Mouse (Mus musculus) stomach, postnatal 0 days (tissue): ENCODE results near the gene Ubl3. TPM values are rescaled to one million over a fixed set of nuclear protein-coding genes. Genes with fewer than 3 reads are reported as not detected.

ENCODE experiments used
- ATAC-seq: fragments of 200-750 bp; cut with Nextera tagmentation; 2 replicates; pipeline ENCODE4 v1.8.0; 2017; ENCODE audit not compliant: low FRiP score, low TSS enrichment
- DNase-seq: peaks from one replicate; pipeline ENCODE4 v3.0.0-alpha.2; 2016; ENCODE audit warnings: low spot score
- H3K27ac ChIP-seq: fragments of 300-500 bp; sonication (generic); replicated peaks from 2 replicates; pipeline ENCODE4 v1.5.1; 2014; ENCODE audit warnings: mild to moderate bottlenecking, control low read depth
- H3K27me3 ChIP-seq: fragments of 300-500 bp; sonication (generic); 2 replicates; pipeline ENCODE4 v1.6.1; 2014; ENCODE audit warnings: low read length; ENCODE audit not compliant: control insufficient read depth, insufficient read depth
- H3K36me3 ChIP-seq: fragments of 300-500 bp; sonication (generic); 2 replicates; pipeline ENCODE4 v1.6.1; 2014; ENCODE audit warnings: low read length, mixed read lengths; ENCODE audit not compliant: control insufficient read depth, insufficient read depth
- H3K4me1 ChIP-seq: fragments of 300-500 bp; sonication (generic); replicated peaks from 2 replicates; pipeline ENCODE4 v1.6.1; 2014; ENCODE audit warnings: antibody characterized with exemption; ENCODE audit not compliant: control insufficient read depth, insufficient read depth
- H3K4me2 ChIP-seq: fragments of 300-500 bp; sonication (generic); replicated peaks from 2 replicates; pipeline ENCODE4 v1.6.1; 2014; ENCODE audit warnings: low read depth, mild to moderate bottlenecking, control low read depth, moderate library complexity
- H3K4me3 ChIP-seq: fragments of 300-500 bp; sonication (generic); 2 replicates; pipeline ENCODE4 v1.5.1; 2014; ENCODE audit warnings: low read depth, low read length, control low read depth
- H3K9ac ChIP-seq: fragments of 300-500 bp; sonication (generic); 2 replicates; pipeline ENCODE4 v1.6.1; 2014; ENCODE audit warnings: mild to moderate bottlenecking, low read length, control low read depth, mixed read lengths
- H3K9me3 ChIP-seq: fragments of 300-500 bp; sonication (generic); 2 replicates; pipeline ENCODE4 v1.6.1; 2016; ENCODE audit warnings: low read length; ENCODE audit not compliant: control insufficient read depth
- CTCF ChIP-seq: IDR thresholded peaks from 2 replicates; pipeline ENCODE4 v1.5.1; 2016; ENCODE audit warnings: antibody characterized with exemption, low read depth, mild to moderate bottlenecking, moderate library complexity
- EP300 ChIP-seq: optimal IDR thresholded peaks from 2 replicates; pipeline ENCODE3; 2016; ENCODE audit warnings: antibody characterized with exemption
- WGBS: fragments of 180-500 bp; shearing (Covaris S2); extraction: QIAGEN DNeasy Blood & Tissue Kit; methylation state at CpG from one replicate; pipeline ENCODE4 v1.1.7; 2014; 5-methylcytosine and 5-hydroxymethylcytosine counted together
- polyA plus RNA-seq: library from polyadenylated mRNA; unstranded; fragments of >200 nt; fragmentation: Nextera tagmentation; extraction: Ambion mirVana; gene quantifications from 2 replicates; pipeline ENCODE4 v1.2.1, GENCODE M21; 2015

Ubl3 gene
- polyA plus RNA-seq, 1 experiment from 2014 or later, result 117 TPM

GRCm38 (mm10) chr5:148551764-148552136 lies 839 bp downstream of the Ubl3 start:
- H3K4me3 ChIP-seq, result peak overlapping the region; percentile 67
- peak; percentile 45 for DNase-seq
- H3K27ac ChIP-seq, result peak overlapping the region; percentile 96
- no peaks in the 10 kb centered on the region for H3K9me3 ChIP-seq
- H3K4me1 ChIP-seq, result 0 out of 2 replicates have a peak, but pooled peaks cover 6% of the 10 kb centered on the region
- no peak for TF ChIP-seq CTCF
- TF ChIP-seq EP300, result no peak
- H3K27me3 ChIP-seq, result no peaks in the 10 kb centered on the region
- under 1% methylated on average over 17 of the region's 17 CpGs for WGBS
- H3K4me2 ChIP-seq, result peak overlapping the region; percentile 80
- no peak for ATAC-seq
- peak overlapping the region; percentile 85 for H3K9ac ChIP-seq
- no peaks in the 10 kb centered on the region for H3K36me3 ChIP-seq

DNA sequence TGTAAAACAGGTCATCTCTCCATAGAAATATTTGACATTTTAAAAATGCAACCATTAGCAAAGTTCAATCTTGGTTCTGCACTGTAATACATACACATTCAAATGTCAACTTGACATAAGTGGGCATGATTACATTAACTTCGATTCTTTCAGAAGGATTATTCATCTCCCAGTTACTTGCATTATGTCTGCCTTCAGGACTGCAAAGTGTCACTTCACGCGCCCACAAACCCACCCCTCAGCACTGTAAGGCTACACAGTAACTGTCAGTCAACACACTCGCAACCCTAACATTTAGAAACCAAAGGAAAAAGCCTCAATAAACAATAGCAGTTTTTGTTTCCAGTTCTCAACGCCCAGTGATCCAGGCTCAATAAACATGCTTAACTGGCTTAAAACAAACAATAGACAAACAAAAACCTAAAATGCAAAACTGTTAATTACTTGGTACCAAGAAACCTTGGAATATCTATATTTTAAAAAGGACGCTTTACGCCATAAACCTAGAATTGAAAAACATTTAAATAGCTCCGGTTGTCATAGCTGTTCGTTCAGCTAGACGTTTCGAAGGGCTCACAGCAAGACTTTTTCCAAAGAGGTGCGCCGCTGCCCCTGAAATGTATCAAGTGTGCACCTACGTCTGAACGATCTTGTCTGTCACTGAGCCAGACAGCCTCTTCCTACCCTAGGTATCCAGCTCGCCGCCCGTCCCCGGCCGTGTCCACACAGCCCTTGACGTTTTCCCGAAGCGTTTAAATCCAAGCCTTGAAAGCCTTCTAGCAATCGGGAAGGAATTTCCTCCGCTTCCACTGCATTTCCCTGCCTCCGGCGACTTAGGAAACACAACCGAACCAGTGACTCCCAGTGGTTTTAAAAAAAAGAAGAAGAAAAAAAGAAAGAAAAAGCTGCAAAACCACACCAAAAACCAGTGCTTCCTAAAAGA lies 1.5 kb downstream of the Ubl3 start:
- ATAC-seq (no peak), DNase-seq (peak; percentile 51)
- H3K36me3 ChIP-seq, result no peaks in the 10 kb centered on the region
- H3K9ac ChIP-seq, result peak overlapping the region; percentile 85
- WGBS, result under 1% methylated on average over 28 of the region's 28 CpGs
- no peaks in the 10 kb centered on the region for H3K9me3 ChIP-seq
- 0 out of 2 replicates have a peak, but pooled peaks cover 6% of the 10 kb centered on the region for H3K4me1 ChIP-seq
- no peaks in the 10 kb centered on the region for H3K27me3 ChIP-seq
- H3K4me2 ChIP-seq, result peak overlapping the region; percentile 80
- TF ChIP-seq EP300, result no peak
- TF ChIP-seq CTCF, result no peak
- peak overlapping the region; percentile 96 for H3K27ac ChIP-seq
- peak overlapping the region; percentile 67 for H3K4me3 ChIP-seq

DNA sequence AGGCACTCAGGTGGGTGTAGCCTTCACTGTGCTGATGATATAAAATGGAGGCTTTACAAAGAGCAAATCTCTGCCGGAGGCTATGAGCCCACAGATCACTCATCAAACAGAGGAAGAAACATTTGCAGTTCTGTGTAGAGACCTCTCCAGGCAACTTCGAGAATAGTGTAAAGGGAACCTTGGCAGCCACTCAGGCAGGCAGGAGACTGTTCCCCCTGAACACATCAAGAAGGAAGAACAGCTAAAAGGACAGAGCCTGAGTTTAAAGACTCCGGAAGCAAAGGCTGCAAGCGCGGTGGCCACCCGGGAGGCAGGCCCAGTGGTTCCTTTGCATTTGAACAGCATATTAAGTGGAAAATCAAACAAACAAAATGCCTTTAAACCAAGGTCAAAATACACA lies 2.2 kb downstream of the Ubl3 start:
- peak overlapping the region; percentile 61; the same call in 1 of the 2 replicates for H3K27ac ChIP-seq
- H3K9me3 ChIP-seq, result no peaks in the 10 kb centered on the region
- peak overlapping the region; percentile 80 for H3K4me2 ChIP-seq
- ATAC-seq, result no peak
- 5% methylated on average over 6 of the region's 6 CpGs for WGBS
- no peak for TF ChIP-seq EP300
- TF ChIP-seq CTCF, result no peak
- H3K4me3 ChIP-seq, result peak overlapping the region; percentile 67
- no peaks in the 10 kb centered on the region for H3K36me3 ChIP-seq
- H3K4me1 ChIP-seq, result 0 out of 2 replicates have a peak, but pooled peaks cover 6% of the 10 kb centered on the region
- no peaks in the 10 kb centered on the region for H3K27me3 ChIP-seq
- no peak for DNase-seq
- H3K9ac ChIP-seq, result peak overlapping the region; percentile 64

DNA sequence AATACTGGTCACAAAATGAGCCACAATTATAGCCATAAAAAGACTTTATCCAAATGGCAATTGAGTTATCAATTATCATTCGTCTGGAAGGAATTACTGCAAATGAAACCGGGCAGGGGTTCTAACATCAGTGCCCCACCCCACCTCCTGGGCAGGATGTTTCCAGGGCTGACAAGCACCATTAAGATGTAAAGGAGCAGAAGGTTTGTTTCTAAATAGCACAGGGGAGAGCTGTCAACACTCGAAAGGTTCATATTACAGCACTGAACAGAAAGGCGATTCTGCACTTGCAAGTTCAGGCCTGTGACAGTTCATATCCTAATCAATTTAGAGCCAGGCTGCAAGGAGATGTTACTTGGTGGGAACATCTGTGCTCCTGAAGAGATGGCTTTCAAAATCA lies 3.3 kb downstream of the Ubl3 start:
- no peaks in the 10 kb centered on the region for H3K36me3 ChIP-seq
- no peak overlapping the region for H3K9ac ChIP-seq
- no peak for DNase-seq
- TF ChIP-seq CTCF, result no peak
- TF ChIP-seq EP300, result no peak
- H3K4me3 ChIP-seq, result no peak overlapping the region
- no peak overlapping the region for H3K4me2 ChIP-seq
- H3K27me3 ChIP-seq, result no peaks in the 10 kb centered on the region
- H3K4me1 ChIP-seq, result 0 out of 2 replicates have a peak, but pooled peaks cover 6% of the 10 kb centered on the region
- 45% methylated on average over 4 of the region's 4 CpGs for WGBS
- no peaks in the 10 kb centered on the region for H3K9me3 ChIP-seq
- no peak for ATAC-seq
- H3K27ac ChIP-seq, result no peak overlapping the region

GRCm38 (mm10) chr5:148548568-148548967 lies 4.0 kb downstream of the Ubl3 start:
- no peak for ATAC-seq

More at GRCm38 (mm10) chr5:148548568-148548967, 4.0 kb downstream of the Ubl3 start:
- DNase-seq, result no peak
- H3K4me2 ChIP-seq, result no peak overlapping the region
- WGBS, result 69% methylated on average over 9 of the region's 9 CpGs
- TF ChIP-seq EP300 (no peak), CTCF (no peak)
- H3K27ac ChIP-seq, result no peak overlapping the region; the same call in 1 of the 2 replicates
- H3K9ac ChIP-seq, result no peak overlapping the region
- no peaks in the 10 kb centered on the region for H3K36me3 ChIP-seq
- no peaks in the 10 kb centered on the region for H3K9me3 ChIP-seq
- no peak overlapping the region for H3K4me3 ChIP-seq
- no peaks in the 10 kb centered on the region for H3K27me3 ChIP-seq
- H3K4me1 ChIP-seq, result 0 out of 2 replicates have a peak, but pooled peaks cover 6% of the 10 kb centered on the region
